Mouse (Mus musculus): Measurements from ENCODE around the gene Dut. TPM values are rescaled to one million over a fixed set of nuclear protein-coding genes. Genes with fewer than 3 reads are reported as not detected.
A peak's percentile ranks its signal among the peaks of the same experiment; 100 is the strongest.

The Dut gene
- polyA plus RNA-seq, 1 experiment from 2014 or later, result 121 TPM

DNA sequence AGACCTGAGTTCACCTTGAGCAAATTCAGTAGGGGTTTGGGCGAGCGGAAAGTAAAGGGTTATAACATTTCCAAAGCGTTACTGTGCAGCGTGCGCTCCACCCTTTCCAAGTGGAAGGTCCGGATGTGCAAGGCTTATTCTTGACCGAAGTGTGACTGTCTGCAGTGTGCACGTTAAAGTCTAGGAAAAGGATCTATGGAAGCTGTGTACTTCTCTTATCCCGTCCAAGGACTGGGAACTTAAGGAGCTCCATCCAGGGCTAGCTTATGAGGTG lies 909 bp downstream of the Dut start:
- H3K4me1 ChIP-seq (ENCODE audit: control insufficient read depth in 2 of 2, insufficient read depth in 2 of 2, low read length in 2 of 2), result peaks cover 5 to 11% of the 10 kb centered on the region in 2 experiments; a peak in 3 of 4 replicates
- peak overlapping the region; percentile 88 to 90 for H3K27ac ChIP-seq (replicated peaks in 1 of 2; ENCODE audit: control insufficient read depth in 1 of 2, insufficient read depth in 1 of 2, low read depth in 2 of 2, low read length in 2 of 2)
- peak overlapping the region; percentile 75 for H3K4me2 ChIP-seq (ENCODE audit: low read length)
- H3K9me3 ChIP-seq (ENCODE audit: control insufficient read depth, low read length), result no peaks in the 10 kb centered on the region
- no peaks in the 10 kb centered on the region for H3K27me3 ChIP-seq (ENCODE audit: control insufficient read depth, insufficient read depth, low read length)
- peak overlapping the region; percentile 87 for H3K9ac ChIP-seq (ENCODE audit: low read length)
- H3K4me3 ChIP-seq (ENCODE audit: control insufficient read depth in 1 of 2, insufficient read depth in 1 of 2, low read depth in 1 of 2, low read length in 2 of 2), result peak overlapping the region; percentile 58 to 89
- peaks cover 32% of the 10 kb centered on the region for H3K36me3 ChIP-seq (ENCODE audit: control insufficient read depth, insufficient read depth, low read length)
- peak; percentile 15; the same call in 1 of the 2 replicates for ATAC-seq (ENCODE audit: insufficient number of reproducible peaks, insufficient read depth, low FRiP score, low read depth)
- 1% methylated on average over 9 of the region's 9 CpGs for WGBS

DNA sequence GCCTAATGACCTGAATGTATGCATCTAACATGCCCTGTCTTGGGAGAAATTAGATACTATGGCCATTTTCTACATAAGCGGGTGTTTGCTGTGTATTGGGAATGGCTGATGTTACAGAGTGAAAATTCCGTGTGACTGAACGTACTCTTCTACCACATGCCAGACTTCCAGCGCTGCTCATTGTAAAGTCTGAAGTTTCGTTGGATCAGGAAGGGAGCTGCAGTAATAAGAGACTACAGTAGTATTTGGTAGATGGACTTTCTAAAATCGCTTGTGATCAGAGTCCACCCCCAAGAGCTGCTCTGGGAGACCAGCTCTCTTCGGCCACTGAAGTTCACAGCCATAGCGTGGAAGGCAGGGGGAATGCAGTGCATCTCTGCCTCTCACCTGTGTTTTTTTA lies 1.3 kb downstream of the Dut start:
- Histone ChIP-seq H3K27ac (replicated peaks in 1 of 2; ENCODE audit: control insufficient read depth in 1 of 2, insufficient read depth in 1 of 2, low read depth in 2 of 2, low read length in 2 of 2) (peak overlapping the region; percentile 88 to 90; a peak in 3 of 4 replicates), H3K4me2 (ENCODE audit: low read length) (peak overlapping the region; percentile 75), H3K27me3 (ENCODE audit: control insufficient read depth, insufficient read depth, low read length) (no peaks in the 10 kb centered on the region), H3K9ac (ENCODE audit: low read length) (peak overlapping the region; percentile 87), H3K4me3 (ENCODE audit: control insufficient read depth in 1 of 2, insufficient read depth in 1 of 2, low read depth in 1 of 2, low read length in 2 of 2) (peak overlapping the region; percentile 58 to 89), H3K9me3 (ENCODE audit: control insufficient read depth, low read length) (no peaks in the 10 kb centered on the region), H3K4me1 (ENCODE audit: control insufficient read depth in 2 of 2, insufficient read depth in 2 of 2, low read length in 2 of 2) (peaks cover 5 to 11% of the 10 kb centered on the region in 2 experiments; a peak in 3 of 4 replicates), H3K36me3 (ENCODE audit: control insufficient read depth, insufficient read depth, low read length) (peaks cover 35% of the 10 kb centered on the region)
- WGBS, result 2% methylated on average over 8 of the region's 8 CpGs
- no peak for ATAC-seq (ENCODE audit: insufficient number of reproducible peaks, insufficient read depth, low FRiP score, low read depth)

GRCm38 (mm10) chr2:125249339-125249738 lies 2.3 kb downstream of the Dut start:
- H3K27me3 ChIP-seq (ENCODE audit: control insufficient read depth, insufficient read depth, low read length), result no peaks in the 10 kb centered on the region
- peaks cover 46% of the 10 kb centered on the region for H3K36me3 ChIP-seq (ENCODE audit: control insufficient read depth, insufficient read depth, low read length)
- peaks cover 7% of the 10 kb centered on the region; the same call in 1 of the 2 replicates for H3K9me3 ChIP-seq (ENCODE audit: control insufficient read depth, low read length)
- H3K9ac ChIP-seq (ENCODE audit: low read length), result no peak overlapping the region
- ATAC-seq (ENCODE audit: insufficient number of reproducible peaks, insufficient read depth, low FRiP score, low read depth), result no peak
- 79% methylated on average over 4 of the region's 4 CpGs for WGBS
- H3K27ac ChIP-seq (replicated peaks in 1 of 2; ENCODE audit: control insufficient read depth in 1 of 2, insufficient read depth in 1 of 2, low read depth in 2 of 2, low read length in 2 of 2), result no peak overlapping the region
- peak overlapping the region; percentile 75 for H3K4me2 ChIP-seq (ENCODE audit: low read length)
- no peak overlapping the region for H3K4me3 ChIP-seq (ENCODE audit: control insufficient read depth in 1 of 2, insufficient read depth in 1 of 2, low read depth in 1 of 2, low read length in 2 of 2)
- peaks cover 5 to 11% of the 10 kb centered on the region in 2 experiments; a peak in 3 of 4 replicates for H3K4me1 ChIP-seq (ENCODE audit: control insufficient read depth in 2 of 2, insufficient read depth in 2 of 2, low read length in 2 of 2)

DNA sequence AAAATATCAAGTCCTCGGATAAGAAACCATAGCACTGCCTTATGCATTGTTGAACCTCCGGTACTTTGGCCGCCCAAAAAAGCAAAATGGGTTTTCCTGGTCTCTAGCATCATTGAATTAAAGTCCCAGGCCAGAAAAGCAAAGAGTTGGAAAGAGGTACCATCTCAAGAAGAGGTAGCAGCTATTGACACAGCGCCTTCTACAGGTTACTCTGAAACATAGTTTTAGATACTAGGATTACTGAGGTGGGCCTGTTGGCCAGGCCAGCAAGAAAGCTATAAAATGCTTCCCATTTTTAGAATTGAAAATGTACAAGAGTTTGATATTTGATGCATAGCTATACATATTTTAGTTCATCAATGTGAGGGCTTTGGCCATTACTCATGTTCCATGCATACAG lies 2.9 kb downstream of the Dut start:
- Histone ChIP-seq H3K4me1 (ENCODE audit: control insufficient read depth in 2 of 2, insufficient read depth in 2 of 2, low read length in 2 of 2) (peaks cover 5 to 11% of the 10 kb centered on the region in 2 experiments; a peak in 3 of 4 replicates), H3K4me2 (ENCODE audit: low read length) (no peak overlapping the region), H3K27ac (replicated peaks in 1 of 2; ENCODE audit: control insufficient read depth in 1 of 2, insufficient read depth in 1 of 2, low read depth in 2 of 2, low read length in 2 of 2) (no peak overlapping the region), H3K9ac (ENCODE audit: low read length) (no peak overlapping the region), H3K36me3 (ENCODE audit: control insufficient read depth, insufficient read depth, low read length) (peaks cover 50% of the 10 kb centered on the region), H3K9me3 (ENCODE audit: control insufficient read depth, low read length) (peaks cover 10% of the 10 kb centered on the region; the same call in 1 of the 2 replicates), H3K4me3 (ENCODE audit: control insufficient read depth in 1 of 2, insufficient read depth in 1 of 2, low read depth in 1 of 2, low read length in 2 of 2) (no peak overlapping the region), H3K27me3 (ENCODE audit: control insufficient read depth, insufficient read depth, low read length) (no peaks in the 10 kb centered on the region)
- ATAC-seq (ENCODE audit: insufficient number of reproducible peaks, insufficient read depth, low FRiP score, low read depth), result no peak
- WGBS, result 91% methylated on average over 4 of the region's 4 CpGs

GRCm38 (mm10) chr2:125251781-125252180 lies 4.8 kb downstream of the Dut start:
- Histone ChIP-seq H3K9me3 (ENCODE audit: control insufficient read depth, low read length) (peaks cover 10% of the 10 kb centered on the region; the same call in 1 of the 2 replicates), H3K9ac (ENCODE audit: low read length) (no peak overlapping the region), H3K27ac (replicated peaks in 1 of 2; ENCODE audit: control insufficient read depth in 1 of 2, insufficient read depth in 1 of 2, low read depth in 2 of 2, low read length in 2 of 2) (no peak overlapping the region), H3K27me3 (ENCODE audit: control insufficient read depth, insufficient read depth, low read length) (no peaks in the 10 kb centered on the region), H3K4me1 (ENCODE audit: control insufficient read depth in 2 of 2, insufficient read depth in 2 of 2, low read length in 2 of 2) (peaks cover 3 to 7% of the 10 kb centered on the region in 2 experiments; a peak in 3 of 4 replicates), H3K4me3 (ENCODE audit: control insufficient read depth in 1 of 2, insufficient read depth in 1 of 2, low read depth in 1 of 2, low read length in 2 of 2) (no peak overlapping the region), H3K4me2 (ENCODE audit: low read length) (no peak overlapping the region), H3K36me3 (ENCODE audit: control insufficient read depth, insufficient read depth, low read length) (peaks cover 64% of the 10 kb centered on the region)
- WGBS, result 83% methylated on average over 4 of the region's 4 CpGs
- ATAC-seq (ENCODE audit: insufficient number of reproducible peaks, insufficient read depth, low FRiP score, low read depth), result no peak

GRCm38 (mm10) chr2:125252275-125252674 lies 5.3 kb downstream of the Dut start:
- ATAC-seq (ENCODE audit: insufficient number of reproducible peaks, insufficient read depth, low FRiP score, low read depth), result no peak
- Histone ChIP-seq H3K27ac (replicated peaks in 1 of 2; ENCODE audit: control insufficient read depth in 1 of 2, insufficient read depth in 1 of 2, low read depth in 2 of 2, low read length in 2 of 2) (no peak overlapping the region), H3K4me1 (ENCODE audit: control insufficient read depth in 2 of 2, insufficient read depth in 2 of 2, low read length in 2 of 2) (peaks cover 3 to 7% of the 10 kb centered on the region in 2 experiments; a peak in 3 of 4 replicates), H3K4me2 (ENCODE audit: low read length) (no peak overlapping the region), H3K9me3 (ENCODE audit: control insufficient read depth, low read length) (peaks cover 10% of the 10 kb centered on the region; the same call in 1 of the 2 replicates), H3K4me3 (ENCODE audit: control insufficient read depth in 1 of 2, insufficient read depth in 1 of 2, low read depth in 1 of 2, low read length in 2 of 2) (no peak overlapping the region), H3K27me3 (ENCODE audit: control insufficient read depth, insufficient read depth, low read length) (no peaks in the 10 kb centered on the region), H3K36me3 (ENCODE audit: control insufficient read depth, insufficient read depth, low read length) (peaks cover 69% of the 10 kb centered on the region), H3K9ac (ENCODE audit: low read length) (no peak overlapping the region)
- 56% methylated on average over 2 of the region's 2 CpGs for WGBS

DNA sequence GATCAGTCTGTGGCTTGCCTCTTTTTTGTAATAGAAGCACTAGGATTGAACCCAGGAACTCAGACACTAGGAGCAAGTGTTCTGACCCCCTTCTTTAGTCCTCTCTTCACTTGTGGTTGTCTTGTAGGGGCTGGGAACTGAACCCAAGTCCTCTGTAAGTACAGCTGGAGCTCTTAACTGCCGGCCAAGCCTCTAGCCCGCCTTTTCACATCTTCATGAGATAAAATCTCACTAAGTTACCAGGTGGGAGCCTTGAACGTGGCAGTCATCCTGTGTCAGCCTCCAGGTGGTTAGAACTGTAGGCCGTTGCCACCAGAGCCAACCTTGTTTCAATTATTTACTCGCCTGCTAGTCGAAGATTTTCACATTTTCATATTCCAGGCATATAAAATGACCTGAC lies 6.7 kb downstream of the Dut start:
- no peak overlapping the region for H3K4me3 ChIP-seq (ENCODE audit: control insufficient read depth in 1 of 2, insufficient read depth in 1 of 2, low read depth in 1 of 2, low read length in 2 of 2)
- ATAC-seq (ENCODE audit: insufficient number of reproducible peaks, insufficient read depth, low FRiP score, low read depth), result no peak
- H3K27me3 ChIP-seq (ENCODE audit: control insufficient read depth, insufficient read depth, low read length), result no peaks in the 10 kb centered on the region
- H3K9me3 ChIP-seq (ENCODE audit: control insufficient read depth, low read length), result peaks cover 10% of the 10 kb centered on the region; the same call in 1 of the 2 replicates
- H3K9ac ChIP-seq (ENCODE audit: low read length), result no peak overlapping the region
- H3K36me3 ChIP-seq (ENCODE audit: control insufficient read depth, insufficient read depth, low read length), result peaks cover 81% of the 10 kb centered on the region
- H3K4me1 ChIP-seq (ENCODE audit: control insufficient read depth in 2 of 2, insufficient read depth in 2 of 2, low read length in 2 of 2), result peaks cover under 1 to 4% of the 10 kb centered on the region in 2 experiments; a peak in 3 of 4 replicates
- 95% methylated on average over 6 of the region's 6 CpGs for WGBS
- H3K27ac ChIP-seq (replicated peaks in 1 of 2; ENCODE audit: control insufficient read depth in 1 of 2, insufficient read depth in 1 of 2, low read depth in 2 of 2, low read length in 2 of 2), result no peak overlapping the region
- H3K4me2 ChIP-seq (ENCODE audit: low read length), result no peak overlapping the region

- WGBS, result 79% methylated on average over 3 of the region's 3 CpGs
- no peak overlapping the region for H3K4me3 ChIP-seq (ENCODE audit: control insufficient read depth in 1 of 2, insufficient read depth in 1 of 2, low read depth in 1 of 2, low read length in 2 of 2)
Measured at GRCm38 (mm10) chr2:125254630-125255029, 7.6 kb downstream of the Dut start.

More at GRCm38 (mm10) chr2:125254630-125255029, 7.6 kb downstream of the Dut start:
- Histone ChIP-seq H3K27ac (replicated peaks in 1 of 2; ENCODE audit: control insufficient read depth in 1 of 2, insufficient read depth in 1 of 2, low read depth in 2 of 2, low read length in 2 of 2) (no peak overlapping the region), H3K4me1 (ENCODE audit: control insufficient read depth in 2 of 2, insufficient read depth in 2 of 2, low read length in 2 of 2) (no peaks in the 10 kb centered on the region), H3K36me3 (ENCODE audit: control insufficient read depth, insufficient read depth, low read length) (peaks cover 80% of the 10 kb centered on the region), H3K9ac (ENCODE audit: low read length) (no peak overlapping the region), H3K9me3 (ENCODE audit: control insufficient read depth, low read length) (peaks cover 10% of the 10 kb centered on the region; the same call in 1 of the 2 replicates), H3K27me3 (ENCODE audit: control insufficient read depth, insufficient read depth, low read length) (no peaks in the 10 kb centered on the region), H3K4me2 (ENCODE audit: low read length) (no peak overlapping the region)
- ATAC-seq (ENCODE audit: insufficient number of reproducible peaks, insufficient read depth, low FRiP score, low read depth), result no peak
